Mouse (Mus musculus) adrenal gland, postnatal 10 days (tissue): ENCODE measurements around the gene Hddc2. TPM values are rescaled to one million over a fixed set of nuclear protein-coding genes. Genes with fewer than 3 reads are reported as not detected.
"Not testable (repeated sequence)": the region's sequence is repeated elsewhere in the genome, so short reads cannot be mapped to it uniquely, and the experiment has no call there.

Experiments
- DNase-seq: peaks from one replicate; pipeline ENCODE4 v3.0.0; 2021; ENCODE audit warnings: mixed read lengths
- total RNA-seq, 2 experiments: library from RNA; stranded (reverse); gene quantifications; 2 replicates each; pipeline ENCODE4 v1.2.3; 2021

The Hddc2 gene
- total RNA-seq, 2 experiments from 2014 or later = 36.8 to 45.7 TPM

DNA sequence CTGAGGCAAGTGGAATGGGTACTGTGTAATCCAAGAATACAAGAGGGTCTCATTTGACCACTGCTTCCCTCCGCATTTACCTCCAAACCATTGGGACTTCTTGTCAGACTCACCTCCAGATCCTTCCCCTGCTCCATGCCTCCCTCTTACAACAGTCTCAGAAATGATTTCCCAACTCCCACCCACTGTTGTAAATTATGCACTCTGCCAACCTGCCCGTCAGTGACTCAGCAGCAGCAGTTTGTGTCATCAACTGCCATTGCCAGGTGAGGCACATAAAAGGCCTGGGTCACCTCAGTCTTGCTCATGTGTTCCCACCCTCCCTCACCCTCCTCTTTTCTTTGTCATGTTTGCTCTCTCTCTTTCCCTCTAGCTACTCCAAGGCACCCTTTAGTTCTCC is 41.0 kb downstream of the Hddc2 start:
- DNase-seq = no peak

DNA sequence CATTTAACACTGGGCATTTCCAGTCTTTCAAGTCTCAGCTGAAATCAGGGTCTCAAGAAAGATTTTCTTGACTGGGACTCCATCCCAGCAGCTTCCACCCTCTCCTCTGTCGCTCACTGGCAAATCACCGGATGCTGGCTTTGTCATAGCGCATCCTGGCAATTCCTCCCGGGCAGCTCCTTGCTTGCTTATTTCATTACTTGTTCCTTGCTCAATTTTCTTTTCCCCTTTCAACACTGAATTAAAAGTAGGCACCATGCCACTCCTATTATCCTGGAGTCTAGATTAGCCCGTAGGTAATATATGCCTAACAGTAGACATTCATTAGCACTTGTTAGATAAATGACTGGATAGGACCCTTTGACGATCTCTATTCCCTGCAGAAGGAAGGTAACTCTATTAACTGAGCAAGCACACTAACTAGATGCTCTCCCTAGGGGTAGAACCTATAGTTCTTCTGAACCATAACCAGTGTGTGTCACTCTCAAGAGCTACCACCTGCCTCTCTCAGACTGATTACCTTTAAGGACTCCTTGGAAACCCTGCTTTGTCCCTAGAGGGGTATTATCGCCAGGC is 41.8 kb downstream of the Hddc2 start:
- DNase-seq = no peak

DNA sequence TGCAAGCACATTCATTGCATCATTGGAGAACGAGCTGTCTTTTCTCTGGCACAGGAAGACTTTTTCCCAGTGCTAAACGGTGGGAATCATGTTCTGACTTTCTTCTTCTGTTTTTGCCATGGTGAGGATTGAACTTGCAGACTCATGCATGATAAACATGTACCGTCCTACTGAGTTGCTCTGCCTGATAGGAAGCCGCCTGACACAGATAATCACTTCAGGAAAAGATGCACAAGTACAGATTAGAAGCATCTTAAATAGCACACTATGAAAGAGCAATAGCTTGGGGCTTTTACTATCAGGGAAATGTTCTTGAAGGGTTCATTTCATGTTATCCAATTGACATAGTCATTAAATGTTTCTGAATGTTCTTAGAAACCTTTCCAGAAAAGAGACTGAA is 46.6 kb downstream of the Hddc2 start:
- DNase-seq = no peak

DNA sequence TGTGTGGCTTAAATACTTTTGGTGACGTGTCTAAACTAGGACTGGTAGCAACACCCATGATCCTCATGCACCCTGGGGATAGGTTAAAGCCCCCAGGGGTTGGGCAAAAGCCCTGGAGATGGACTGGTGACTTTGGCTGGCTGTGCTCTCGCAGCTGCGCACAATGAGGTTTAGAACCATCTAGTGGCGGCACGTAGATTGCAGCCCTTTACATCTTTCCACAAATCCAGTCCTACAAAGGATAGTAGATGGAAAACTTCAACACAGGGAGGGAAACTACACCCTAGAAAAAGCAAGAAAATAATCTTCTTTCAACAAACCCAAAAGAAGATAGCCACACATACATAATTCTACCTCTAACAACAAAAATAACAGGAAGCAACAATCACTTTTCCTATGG is 57.0 kb downstream of the Hddc2 start:
- DNase-seq = not testable (repeated sequence)

Other genes starting within 250 kb of the Hddc2 start
- 10 to 100 TPM; 26.5 to 30.3 TPM for gene Tpd52l1, start 132.6 kb downstream of the Hddc2 start, total RNA-seq